Mouse (Mus musculus) lung, postnatal 36 days (tissue): Measurements from ENCODE around the gene Olfr548-ps1.

ENCODE experiments used
- DNase-seq: peaks from one replicate; pipeline ENCODE4 v3.0.0; 2022; ENCODE audit warnings: mixed read lengths

The Olfr548-ps1 gene

GRCm38 (mm10) chr7:102575998-102576397 is 35.3 kb downstream of the Olfr548-ps1 start:
- no peak for DNase-seq

DNA sequence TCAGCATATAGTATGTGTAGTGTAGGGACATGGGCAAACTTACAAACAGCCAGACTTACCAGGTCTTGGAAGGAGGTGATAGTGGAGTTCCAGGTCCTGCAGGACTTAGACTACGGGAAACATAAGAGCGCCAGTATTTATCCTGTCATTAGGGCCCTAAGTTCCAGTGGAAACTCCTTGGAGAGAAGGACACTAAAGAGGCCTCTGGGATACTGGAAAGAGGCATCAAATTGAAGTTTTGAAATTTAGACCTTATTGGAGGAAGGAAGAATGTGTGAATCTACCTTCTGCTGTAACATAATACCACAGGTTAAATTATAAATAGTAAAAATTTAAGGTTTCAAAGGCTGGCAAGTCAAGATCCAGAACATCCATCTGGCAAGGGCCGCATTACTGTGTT is 51.1 kb downstream of the Olfr548-ps1 start, which contains the start of gene Olfr551:
Gene Olfr551 (minus strand): TSS at position 101 of the 400 bp plus-strand sequence.
- DNase-seq: no peak
